Mouse (Mus musculus) heart, adult 2 months (tissue): ENCODE results near the gene Dnaic1.

Source experiments
- CTCF ChIP-seq: fragments of 200-600 bp; IDR thresholded peaks from 2 replicates; pipeline ENCODE4 v1.8.1; 2022; ENCODE audit warnings: antibody characterized with exemption, mild to moderate bottlenecking, moderate library complexity
- POLR2A ChIP-seq: fragments of 200-500 bp; IDR thresholded peaks from 2 replicates; pipeline ENCODE4 v1.6.1; 2011; ENCODE audit warnings: mild to moderate bottlenecking, low read depth, low read length, control low read depth; ENCODE audit not compliant: insufficient read depth

DNA sequence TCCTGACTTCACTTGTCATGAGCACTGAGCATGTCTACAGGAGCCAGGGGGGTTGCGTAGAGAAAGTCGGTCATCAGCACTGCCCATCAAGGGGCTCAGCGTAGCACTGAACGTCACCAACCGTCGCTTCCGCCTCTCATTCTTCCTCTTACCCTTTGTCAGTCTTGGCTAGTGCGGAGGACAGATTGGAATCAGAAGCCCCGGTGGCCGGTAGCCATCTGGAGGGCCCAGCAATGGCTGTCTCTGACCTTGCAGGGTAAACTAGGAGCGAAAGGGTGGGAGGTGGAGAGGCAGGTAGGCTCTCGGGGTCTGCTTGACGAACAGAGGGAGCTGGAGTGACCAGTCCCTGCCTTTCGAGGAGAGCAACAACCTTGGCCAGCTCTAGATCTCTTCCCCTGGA, 52.5 kb downstream of the Dnaic1 start:
- TF ChIP-seq CTCF (no peak), POLR2A (no peak)
